Mouse (Mus musculus) brain, adult 10 weeks (tissue): Measurements from ENCODE around the gene Ghrhr. TPM values are rescaled to one million over a fixed set of nuclear protein-coding genes. Genes with fewer than 3 reads are reported as not detected.

ENCODE experiments used
- polyA plus RNA-seq: library from polyadenylated mRNA; stranded (reverse); fragments of 350-450 nt; fragmentation: Illumina TruSeq; extraction: RNeasy Lipid Tissue Mini Kit (QIAGEN cat#74804); gene quantifications from one replicate; pipeline ENCODE4 v1.2.3, GENCODE M21; 2015; ENCODE audit warnings: low read depth, low replicate concordance

The Ghrhr gene
- polyA plus RNA-seq, result not detected

DNA sequence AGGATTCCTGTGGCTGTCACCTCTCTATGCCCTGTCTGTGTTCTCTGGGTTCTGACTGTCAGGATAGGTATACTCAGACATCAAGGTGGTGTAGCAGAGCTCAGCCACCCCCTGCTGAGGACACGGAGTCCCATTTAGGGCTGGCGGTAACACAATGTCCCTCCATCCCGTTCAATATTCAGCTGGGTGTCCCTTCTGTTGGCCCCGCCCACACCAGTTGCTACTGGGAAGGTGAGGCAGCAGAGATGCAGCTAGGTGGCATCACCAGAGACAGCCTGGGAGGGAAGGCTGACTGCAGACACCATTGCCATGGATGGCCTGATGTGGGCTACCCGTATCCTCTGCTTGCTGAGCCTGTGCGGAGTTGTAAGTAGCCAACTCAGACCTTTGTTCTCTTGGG, at the start of gene Ghrhr:
Gene Ghrhr, plus strand, starts transcription at position 220 of the 400 bp plus-strand sequence.

DNA sequence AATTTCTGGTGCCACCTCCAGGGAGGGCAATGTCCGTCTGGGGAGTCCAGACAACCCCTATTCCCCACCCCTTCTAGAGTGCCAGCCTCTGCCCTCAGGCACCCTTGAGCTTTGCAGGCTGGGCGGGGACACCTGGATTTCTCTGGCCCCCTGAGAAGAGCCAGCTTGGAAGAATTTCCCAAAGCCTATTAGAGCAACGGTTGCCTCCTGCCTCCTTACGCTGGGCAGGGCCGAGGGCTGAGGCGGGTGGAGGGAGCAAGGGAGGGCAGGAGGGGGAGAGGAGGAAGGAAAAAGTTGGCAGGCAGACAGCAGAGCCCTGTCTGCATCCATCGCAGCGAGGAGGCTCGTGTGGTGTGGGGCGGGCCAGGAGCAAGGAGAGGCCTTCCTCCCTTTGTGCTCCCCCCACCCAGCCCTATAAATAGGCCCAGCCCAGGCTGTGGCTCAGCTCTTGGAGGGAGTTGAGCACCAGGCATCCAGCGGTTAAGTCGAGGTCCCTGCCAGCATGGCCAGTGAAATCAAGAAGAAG, 40.0 kb upstream of the Ghrhr start, which contains the start of gene Aqp1:
Gene Aqp1, plus strand, starts transcription at position 444 of the 526 bp plus-strand sequence.

Other genes with a start within 250 kb of the Ghrhr start
- gene Crhr2, start 243.3 kb upstream of the Ghrhr start, polyA plus RNA-seq, result 2.1 TPM
- 2.8 TPM for gene Inmt, start 201.3 kb upstream of the Ghrhr start, polyA plus RNA-seq
- 11.1 TPM for gene Mindy4, start 172.9 kb upstream of the Ghrhr start, polyA plus RNA-seq
- 3.3 TPM for gene Aqp1, start 39.9 kb upstream of the Ghrhr start, polyA plus RNA-seq
- 84.3 TPM for gene Adcyap1r1, start 75.7 kb downstream of the Ghrhr start, polyA plus RNA-seq